Mouse (Mus musculus) hindbrain, embryonic 15.5 days (tissue): ENCODE measurements at regions not wholly inside any gene's neighbourhood (a gene's known extent, or its start where the extent isn't known, plus 50 kb on each side); places are given as distances from the start of the nearest gene placed in this dataset.
A peak's percentile ranks its signal among the peaks of the same experiment; 100 is the strongest.

Experiments used
- ATAC-seq: fragments of 200-750 bp; cut with Nextera tagmentation; 2 replicates; pipeline ENCODE4 v1.8.0; 2017; ENCODE audit warnings: low read depth, moderate number of reproducible peaks, moderate TSS enrichment; ENCODE audit not compliant: low FRiP score
- H3K27ac ChIP-seq: fragments of 300-500 bp; sonication (generic); replicated peaks from 2 replicates; pipeline ENCODE4 v1.5.1; 2015; ENCODE audit warnings: mild to moderate bottlenecking, inconsistent platforms
- H3K27me3 ChIP-seq: fragments of 300-500 bp; sonication (generic); 2 replicates; pipeline ENCODE4 v1.6.1; 2015; ENCODE audit warnings: control low read depth, inconsistent platforms
- H3K36me3 ChIP-seq: fragments of 300-500 bp; sonication (generic); 2 replicates; pipeline ENCODE4 v1.6.1; 2015; ENCODE audit warnings: control low read depth, inconsistent platforms
- H3K4me1 ChIP-seq: fragments of 300-500 bp; sonication (generic); replicated peaks from 2 replicates; pipeline ENCODE4 v1.6.1; 2015; ENCODE audit warnings: control low read depth, inconsistent platforms
- H3K4me2 ChIP-seq: fragments of 300-500 bp; sonication (generic); 2 replicates; pipeline ENCODE4 v1.6.1; 2015; ENCODE audit warnings: moderate library complexity, mild to moderate bottlenecking, inconsistent platforms
- H3K4me3 ChIP-seq: fragments of 300-500 bp; sonication (generic); 2 replicates; pipeline ENCODE4 v1.5.1; 2015; ENCODE audit warnings: mild to moderate bottlenecking, inconsistent platforms
- H3K9ac ChIP-seq: fragments of 300-500 bp; sonication (generic); 2 replicates; pipeline ENCODE4 v1.6.1; 2015; ENCODE audit warnings: inconsistent platforms
- H3K9me3 ChIP-seq: fragments of 300-500 bp; sonication (generic); 2 replicates; pipeline ENCODE4 v1.6.1; 2016; ENCODE audit warnings: control low read depth, inconsistent platforms
- WGBS: fragments of 180-500 bp; shearing (Covaris S2); methylation state at CpG from one replicate; pipeline ENCODE4 v1.1.7; 2015; 5-methylcytosine and 5-hydroxymethylcytosine counted together

DNA sequence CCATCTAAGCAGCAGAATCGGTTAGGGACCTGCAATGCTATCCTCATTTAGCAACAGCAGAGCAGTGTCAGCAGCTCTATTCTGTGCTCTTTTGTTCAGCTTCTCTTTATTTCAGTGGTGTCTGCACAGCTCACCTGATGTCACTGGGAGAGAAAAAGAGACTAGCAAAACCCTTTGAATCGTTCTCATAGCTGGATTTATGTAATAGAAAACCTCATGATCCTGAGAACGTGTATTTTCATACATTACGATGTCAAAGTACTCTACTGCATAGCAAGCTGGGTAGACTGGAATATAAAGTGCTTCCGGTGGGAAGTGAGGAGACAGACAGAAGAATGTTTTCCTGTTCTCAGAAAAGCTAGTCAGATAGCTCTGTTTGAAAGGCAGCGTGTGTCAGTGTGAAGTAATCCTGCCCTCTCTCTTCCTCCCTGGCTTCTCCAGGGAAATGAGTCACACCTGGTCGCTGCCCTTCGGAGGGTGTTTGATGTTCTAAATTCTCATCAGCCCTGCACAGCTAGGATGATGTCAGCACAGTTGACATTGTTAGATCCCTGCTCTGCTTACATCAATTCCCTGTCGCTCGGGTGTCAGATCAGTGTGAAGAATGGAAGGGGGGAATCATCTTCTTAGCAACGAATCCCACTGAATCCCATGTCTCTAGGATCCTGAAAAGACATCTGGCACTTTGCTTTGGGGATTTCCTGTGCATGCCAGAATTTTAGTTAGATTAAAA, 129.6 kb upstream of the Zbtb20 start:
- 33% methylated on average over 11 of the region's 11 CpGs for WGBS

DNA sequence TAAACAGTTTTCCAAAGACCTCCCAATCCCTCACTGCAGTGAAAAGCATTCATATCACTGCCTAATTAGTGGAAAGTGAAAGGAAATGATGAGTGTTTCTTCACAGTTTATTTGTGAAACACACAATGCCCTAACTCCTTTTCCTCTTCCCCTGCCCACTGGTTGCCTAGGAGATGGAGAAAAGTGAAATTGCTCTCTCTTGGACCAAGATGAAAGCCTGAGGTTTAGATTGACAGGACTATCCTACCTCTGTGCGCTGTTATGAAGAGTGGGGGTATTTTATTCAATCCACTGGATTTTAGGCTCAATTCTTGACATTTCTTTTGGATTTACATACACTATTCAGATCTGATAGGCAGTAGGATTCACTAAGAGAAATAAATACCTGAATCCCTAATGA, 132.1 kb upstream of the Zbtb20 start:
- Histone ChIP-seq H3K4me3 (no peak overlapping the region), H3K27me3 (no peaks in the 10 kb centered on the region), H3K4me2 (no peak overlapping the region), H3K9me3 (no peaks in the 10 kb centered on the region), H3K27ac (no peak overlapping the region), H3K36me3 (no peaks in the 10 kb centered on the region), H3K9ac (no peak overlapping the region), H3K4me1 (peaks cover 14% of the 10 kb centered on the region; the same call in 1 of the 2 replicates)
- 67% methylated on average over 1 of the region's 1 CpGs for WGBS
- no peak for ATAC-seq

More for the DNA sequence above, 129.6 kb upstream of the Zbtb20 start:
- Histone ChIP-seq H3K4me1 (peaks cover 14% of the 10 kb centered on the region; the same call in 1 of the 2 replicates), H3K9ac (no peak overlapping the region), H3K9me3 (no peaks in the 10 kb centered on the region), H3K27ac (peak overlapping the region; percentile 71), H3K27me3 (no peaks in the 10 kb centered on the region), H3K4me2 (peak overlapping the region; percentile 5; the same call in 1 of the 2 replicates), H3K4me3 (no peak overlapping the region), H3K36me3 (no peaks in the 10 kb centered on the region)
- ATAC-seq: peak; percentile 27; the same call in 1 of the 2 replicates

DNA sequence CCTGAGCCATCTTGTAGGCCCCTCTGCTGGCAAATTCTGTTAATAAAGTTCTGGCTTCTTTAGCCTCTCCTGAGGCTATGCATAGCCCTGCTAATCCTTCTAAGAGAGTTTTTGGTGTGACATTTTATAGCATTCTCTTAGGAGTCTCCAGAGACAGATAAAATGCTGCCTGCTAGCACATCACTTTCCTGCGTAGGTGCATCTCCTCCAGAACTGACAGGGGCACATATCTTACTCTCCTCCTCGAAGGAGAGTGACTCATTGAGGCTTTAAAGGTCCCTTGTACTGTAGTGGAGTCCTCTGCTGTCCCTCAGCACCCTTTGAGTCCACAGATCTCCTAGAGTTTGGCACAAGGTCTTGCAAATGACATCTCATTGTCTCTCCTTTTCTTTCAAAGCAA, 132.6 kb upstream of the Zbtb20 start:
- H3K27ac ChIP-seq: no peak overlapping the region
- 64% methylated on average over 2 of the region's 2 CpGs for WGBS
- no peak overlapping the region for H3K9ac ChIP-seq
- no peak for ATAC-seq
- peaks cover 14% of the 10 kb centered on the region; the same call in 1 of the 2 replicates for H3K4me1 ChIP-seq
- H3K4me3 ChIP-seq: no peak overlapping the region
- no peak overlapping the region for H3K4me2 ChIP-seq
- no peaks in the 10 kb centered on the region for H3K27me3 ChIP-seq
- H3K9me3 ChIP-seq: no peaks in the 10 kb centered on the region
- H3K36me3 ChIP-seq: no peaks in the 10 kb centered on the region

DNA sequence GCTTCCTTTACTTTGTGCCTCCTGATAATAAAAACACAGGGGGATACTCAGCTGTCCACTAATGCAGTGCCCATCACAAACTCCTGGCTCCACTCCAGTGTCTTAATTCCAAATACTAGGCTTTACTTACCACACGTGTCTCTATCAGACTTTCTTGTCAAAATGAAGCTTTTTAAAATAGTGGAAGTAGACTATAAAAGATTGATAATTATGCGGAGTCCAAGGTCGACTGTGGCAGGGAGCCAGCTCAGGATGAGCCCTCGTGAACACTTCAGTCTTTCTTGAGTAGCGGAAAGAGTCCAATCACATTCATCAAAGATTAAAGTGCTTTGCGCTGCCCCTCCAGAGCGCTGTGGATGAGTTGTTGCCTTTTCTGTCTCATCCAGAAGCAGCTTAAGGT, 147.9 kb upstream of the Zbtb20 start:
- 74% methylated on average over 7 of the region's 7 CpGs for WGBS
- ATAC-seq: no peak
- H3K4me3 ChIP-seq: no peak overlapping the region

DNA sequence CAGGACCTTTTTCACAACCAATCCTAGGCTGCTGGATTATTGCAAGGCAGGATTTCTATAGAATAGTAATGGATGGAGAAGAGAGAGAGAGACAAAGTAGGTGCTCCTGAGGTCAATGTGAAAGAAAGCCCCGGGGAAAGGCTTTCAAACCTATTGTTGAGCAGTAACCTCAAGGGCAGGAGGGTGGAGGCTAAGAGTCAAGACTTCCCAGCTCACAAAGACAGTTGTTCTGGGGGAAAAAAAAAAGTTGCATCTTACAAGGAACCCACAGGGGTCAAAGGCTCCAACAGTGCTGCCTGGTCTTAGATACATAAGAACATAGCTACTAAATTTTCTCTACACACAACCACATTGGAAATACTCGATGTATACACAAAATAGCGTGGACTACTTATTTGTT, 155.8 kb upstream of the Zbtb20 start:
- 60% methylated on average over 3 of the region's 3 CpGs for WGBS
- peaks cover 31% of the 10 kb centered on the region for H3K4me1 ChIP-seq
- no peak overlapping the region for H3K4me3 ChIP-seq

More for the DNA sequence above, 147.9 kb upstream of the Zbtb20 start:
- H3K27ac ChIP-seq: no peak overlapping the region
- no peaks in the 10 kb centered on the region for H3K27me3 ChIP-seq
- H3K4me1 ChIP-seq: no peaks in the 10 kb centered on the region
- no peaks in the 10 kb centered on the region for H3K9me3 ChIP-seq
- no peak overlapping the region for H3K4me2 ChIP-seq
- no peak overlapping the region for H3K9ac ChIP-seq
- no peaks in the 10 kb centered on the region for H3K36me3 ChIP-seq

DNA sequence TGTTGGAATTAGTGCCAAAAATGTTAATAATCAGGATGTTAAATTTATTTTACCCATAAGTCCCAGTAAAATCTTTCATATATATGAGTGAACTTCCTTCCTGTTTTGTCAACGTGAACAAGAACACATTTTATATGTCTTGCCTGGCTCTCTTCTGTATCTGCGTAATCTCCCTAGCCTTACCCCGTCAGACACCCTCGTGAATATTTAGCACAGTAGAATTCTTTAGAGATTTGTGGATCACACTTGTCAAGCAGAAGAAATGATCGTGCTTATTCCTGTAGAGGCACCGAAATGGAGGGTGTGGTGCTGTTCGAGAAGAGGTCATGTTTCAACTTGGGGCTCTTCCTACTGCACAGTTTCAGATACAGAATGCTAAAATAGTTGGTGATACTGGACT, 157.2 kb upstream of the Zbtb20 start:
- Histone ChIP-seq H3K4me1 (peaks cover 31% of the 10 kb centered on the region), H3K4me2 (peak overlapping the region; percentile 36), H3K27ac (peak overlapping the region; percentile 72), H3K9ac (no peak overlapping the region), H3K9me3 (no peaks in the 10 kb centered on the region), H3K27me3 (no peaks in the 10 kb centered on the region), H3K36me3 (no peaks in the 10 kb centered on the region), H3K4me3 (no peak overlapping the region)
- no peak for ATAC-seq
- WGBS: 31% methylated on average over 7 of the region's 7 CpGs

More for the DNA sequence above, 155.8 kb upstream of the Zbtb20 start:
- H3K4me2 ChIP-seq: no peak overlapping the region
- no peak for ATAC-seq
- no peaks in the 10 kb centered on the region for H3K36me3 ChIP-seq
- no peak overlapping the region for H3K27ac ChIP-seq
- no peaks in the 10 kb centered on the region for H3K9me3 ChIP-seq
- H3K9ac ChIP-seq: no peak overlapping the region
- H3K27me3 ChIP-seq: no peaks in the 10 kb centered on the region

DNA sequence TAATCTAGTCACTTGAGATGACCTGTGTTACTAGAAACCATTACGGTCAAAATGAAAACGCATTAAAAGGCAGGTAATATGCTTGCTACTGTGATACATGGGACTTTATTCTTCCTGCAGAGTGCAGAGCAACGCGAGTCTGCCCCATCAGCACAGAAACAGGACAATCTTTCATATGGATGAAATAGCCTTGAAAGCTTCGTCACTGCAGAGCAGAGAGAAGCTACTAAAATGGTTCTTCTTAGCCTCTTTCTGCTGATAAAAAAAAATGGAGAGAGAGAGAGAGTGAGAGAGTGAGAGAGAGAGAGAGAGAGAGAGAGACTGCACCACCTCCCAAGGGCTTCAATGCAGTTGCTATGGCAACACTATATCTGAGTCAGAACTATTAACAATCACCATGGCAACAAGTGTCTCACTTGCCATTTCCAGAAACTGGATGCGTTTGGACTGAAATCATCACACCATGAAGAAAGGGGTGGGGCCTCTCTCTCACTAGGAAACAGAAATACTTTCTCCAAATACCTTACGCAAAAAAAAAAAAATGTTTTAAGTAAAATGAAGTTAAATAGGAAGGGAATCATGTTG, 157.8 kb upstream of the Zbtb20 start:
- no peak overlapping the region for H3K9ac ChIP-seq
- H3K36me3 ChIP-seq: no peaks in the 10 kb centered on the region
- peak; percentile 89 for ATAC-seq
- no peaks in the 10 kb centered on the region for H3K9me3 ChIP-seq
- H3K4me1 ChIP-seq: peaks cover 31% of the 10 kb centered on the region
- peak overlapping the region; percentile 88 for H3K27ac ChIP-seq
- no peaks in the 10 kb centered on the region for H3K27me3 ChIP-seq
- H3K4me3 ChIP-seq: no peak overlapping the region
- 12% methylated on average over 7 of the region's 7 CpGs for WGBS
- H3K4me2 ChIP-seq: peak overlapping the region; percentile 36

DNA sequence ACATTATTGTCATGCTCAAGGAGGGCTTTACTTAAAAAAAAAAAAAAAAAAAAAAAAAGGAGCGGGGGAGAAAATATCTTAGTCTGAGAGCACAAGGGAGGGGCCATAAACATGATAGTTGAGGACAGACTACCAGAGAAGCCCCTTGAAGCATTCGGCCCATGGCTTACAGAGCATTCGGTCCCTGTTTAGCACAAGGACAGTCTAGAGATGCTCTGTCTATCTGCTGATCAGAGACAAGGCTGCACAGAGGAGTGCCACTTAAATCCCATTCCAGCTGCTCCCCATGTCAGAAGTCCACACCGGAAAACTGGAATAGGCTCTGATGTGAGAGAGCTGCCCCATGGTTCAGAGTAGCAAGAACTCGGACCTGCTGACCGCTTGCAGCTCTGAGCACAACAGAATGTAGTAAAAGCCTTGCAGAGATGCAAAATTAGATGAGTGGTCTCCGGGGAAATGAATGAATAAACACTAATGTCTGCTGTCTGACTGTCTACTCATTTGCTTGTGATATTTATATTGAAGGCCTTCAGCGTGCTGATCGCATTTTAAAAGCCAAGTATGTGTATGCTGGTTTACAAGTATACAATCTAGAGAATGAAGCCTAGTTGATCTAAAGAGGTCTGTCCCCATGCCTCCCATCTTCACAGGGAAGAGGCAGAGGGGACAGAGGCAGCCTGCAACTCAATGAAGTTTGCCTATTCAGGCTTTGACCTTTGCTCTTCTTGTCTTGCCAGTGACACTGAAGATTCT, 158.4 kb upstream of the Zbtb20 start:
- Histone ChIP-seq H3K4me1 (peaks cover 31% of the 10 kb centered on the region), H3K9ac (no peak overlapping the region), H3K27me3 (no peaks in the 10 kb centered on the region), H3K9me3 (no peaks in the 10 kb centered on the region), H3K4me3 (no peak overlapping the region), H3K36me3 (no peaks in the 10 kb centered on the region), H3K4me2 (peak overlapping the region; percentile 36), H3K27ac (peak overlapping the region; percentile 88)
- WGBS: 38% methylated on average over 9 of the region's 9 CpGs
- ATAC-seq: peak; percentile 47

DNA sequence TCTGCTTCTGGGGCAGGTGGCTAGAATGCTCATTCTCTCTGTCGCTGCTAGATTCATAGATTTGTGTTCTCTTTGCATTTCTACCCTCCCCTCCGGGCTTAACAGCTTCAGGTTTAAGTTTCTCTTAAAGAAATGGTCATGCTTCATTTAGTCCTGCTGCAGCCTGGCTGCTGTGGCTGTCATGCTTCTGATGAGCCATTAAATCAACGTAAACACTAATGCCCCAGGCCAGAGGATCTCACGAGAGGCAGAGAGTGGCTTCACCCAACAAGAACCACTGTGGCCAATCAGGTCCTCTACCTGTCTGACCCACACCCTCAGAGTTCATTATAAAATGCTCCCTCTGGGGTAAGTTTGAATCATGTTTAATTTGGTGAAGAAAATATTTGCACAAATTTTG, 173.0 kb upstream of the Zbtb20 start:
- WGBS: 15% methylated on average over 4 of the region's 4 CpGs
- H3K4me1 ChIP-seq: 0 out of 2 replicates have a peak, but pooled peaks cover 4% of the 10 kb centered on the region
- no peak overlapping the region for H3K4me2 ChIP-seq
- no peaks in the 10 kb centered on the region for H3K36me3 ChIP-seq
- no peak for ATAC-seq
- no peak overlapping the region for H3K9ac ChIP-seq
- H3K9me3 ChIP-seq: no peaks in the 10 kb centered on the region
- no peaks in the 10 kb centered on the region for H3K27me3 ChIP-seq
- no peak overlapping the region for H3K27ac ChIP-seq
- no peak overlapping the region for H3K4me3 ChIP-seq

DNA sequence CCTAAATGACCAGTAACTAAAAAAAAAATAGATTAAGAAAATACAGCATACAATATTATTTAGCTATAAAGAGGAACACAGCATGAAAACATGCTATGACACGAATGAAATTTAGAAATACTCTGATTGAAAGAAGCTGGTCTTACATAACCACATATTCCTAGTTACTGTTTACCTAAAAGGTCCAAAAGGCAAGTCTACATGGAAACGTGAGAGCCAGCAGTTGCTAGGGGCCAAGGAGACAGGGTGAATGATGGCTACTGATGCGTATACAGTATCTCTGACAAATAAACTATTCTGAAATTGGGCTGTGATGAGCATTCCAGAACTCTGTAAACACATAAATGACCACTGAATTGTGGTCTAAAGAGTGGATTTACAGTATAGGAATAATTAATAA, 194.5 kb upstream of the Zbtb20 start:
- Histone ChIP-seq H3K9me3 (no peaks in the 10 kb centered on the region), H3K4me3 (no peak overlapping the region), H3K4me2 (no peak overlapping the region), H3K4me1 (no peaks in the 10 kb centered on the region), H3K36me3 (no peaks in the 10 kb centered on the region), H3K27ac (no peak overlapping the region), H3K27me3 (no peaks in the 10 kb centered on the region), H3K9ac (no peak overlapping the region)
- whole genome bisulfite sequencing: 81% methylated on average over 3 of the region's 3 CpGs
- no peak for ATAC-seq

DNA sequence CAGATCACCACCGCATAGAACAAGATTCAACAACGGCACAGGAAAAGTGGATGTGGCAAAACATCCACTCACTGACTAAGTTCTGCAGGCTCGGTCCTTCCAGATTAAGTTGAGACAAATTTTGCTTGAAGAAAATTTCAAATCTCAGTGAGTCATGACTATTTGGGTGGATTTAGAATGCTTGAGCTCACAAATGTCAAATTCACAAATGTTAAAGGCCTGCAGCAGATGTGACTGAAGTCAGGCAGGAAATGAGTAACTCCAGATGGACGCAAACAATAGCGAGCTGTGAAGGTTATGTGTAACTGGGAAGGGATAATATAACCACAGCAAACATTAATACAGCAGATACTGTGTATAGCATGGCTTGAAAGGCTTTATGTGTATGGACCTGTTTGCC, 198.5 kb upstream of the Zbtb20 start:
- no peaks in the 10 kb centered on the region for H3K4me1 ChIP-seq

DNA sequence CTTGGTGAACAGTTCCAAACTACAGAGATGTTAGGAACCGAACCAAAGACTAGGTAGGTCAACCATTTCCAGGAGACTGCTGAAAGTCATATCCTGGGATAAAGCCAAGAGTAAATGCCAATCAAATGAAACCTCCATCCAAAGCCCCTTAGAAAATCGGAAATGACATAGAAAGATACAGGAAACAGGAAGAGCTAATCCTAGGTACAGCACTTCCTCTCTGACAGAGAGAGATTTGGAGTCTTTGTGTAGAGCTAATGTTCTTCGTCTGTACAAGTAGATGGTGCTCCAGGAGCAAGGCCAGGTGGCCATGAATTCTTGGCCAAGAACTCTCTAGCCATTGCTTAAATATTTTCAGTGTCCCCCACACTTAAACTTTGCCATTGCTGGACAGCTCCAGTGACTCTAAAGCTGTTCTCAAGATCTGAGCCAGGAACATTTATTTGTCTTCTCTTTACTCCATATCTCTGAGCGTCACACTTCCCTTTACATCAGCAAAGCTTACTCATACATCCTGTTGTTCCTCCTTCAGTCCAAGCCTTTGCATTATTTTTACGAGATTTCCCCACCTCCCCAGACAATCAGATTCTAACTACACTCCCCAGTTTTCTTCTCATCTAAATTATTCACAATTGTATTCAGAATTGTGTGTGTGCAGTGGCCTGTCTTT, 199.1 kb upstream of the Zbtb20 start:
- no peaks in the 10 kb centered on the region for H3K9me3 ChIP-seq
- H3K27me3 ChIP-seq: no peaks in the 10 kb centered on the region
- H3K36me3 ChIP-seq: no peaks in the 10 kb centered on the region
- H3K27ac ChIP-seq: no peak overlapping the region
- H3K4me3 ChIP-seq: no peak overlapping the region
- no peak for ATAC-seq
- no peak overlapping the region for H3K4me2 ChIP-seq
- 88% methylated on average over 5 of the region's 5 CpGs for WGBS
- no peak overlapping the region for H3K9ac ChIP-seq
- H3K4me1 ChIP-seq: no peaks in the 10 kb centered on the region

More for the DNA sequence above, 198.5 kb upstream of the Zbtb20 start:
- Histone ChIP-seq H3K9me3 (no peaks in the 10 kb centered on the region), H3K4me3 (no peak overlapping the region), H3K9ac (no peak overlapping the region), H3K27ac (no peak overlapping the region), H3K36me3 (no peaks in the 10 kb centered on the region), H3K27me3 (no peaks in the 10 kb centered on the region), H3K4me2 (no peak overlapping the region)
- ATAC-seq: no peak
- 89% methylated on average over 5 of the region's 5 CpGs for WGBS
